Mouse (Mus musculus): ENCODE data around the gene Smim5.

Smim5 gene

DNA sequence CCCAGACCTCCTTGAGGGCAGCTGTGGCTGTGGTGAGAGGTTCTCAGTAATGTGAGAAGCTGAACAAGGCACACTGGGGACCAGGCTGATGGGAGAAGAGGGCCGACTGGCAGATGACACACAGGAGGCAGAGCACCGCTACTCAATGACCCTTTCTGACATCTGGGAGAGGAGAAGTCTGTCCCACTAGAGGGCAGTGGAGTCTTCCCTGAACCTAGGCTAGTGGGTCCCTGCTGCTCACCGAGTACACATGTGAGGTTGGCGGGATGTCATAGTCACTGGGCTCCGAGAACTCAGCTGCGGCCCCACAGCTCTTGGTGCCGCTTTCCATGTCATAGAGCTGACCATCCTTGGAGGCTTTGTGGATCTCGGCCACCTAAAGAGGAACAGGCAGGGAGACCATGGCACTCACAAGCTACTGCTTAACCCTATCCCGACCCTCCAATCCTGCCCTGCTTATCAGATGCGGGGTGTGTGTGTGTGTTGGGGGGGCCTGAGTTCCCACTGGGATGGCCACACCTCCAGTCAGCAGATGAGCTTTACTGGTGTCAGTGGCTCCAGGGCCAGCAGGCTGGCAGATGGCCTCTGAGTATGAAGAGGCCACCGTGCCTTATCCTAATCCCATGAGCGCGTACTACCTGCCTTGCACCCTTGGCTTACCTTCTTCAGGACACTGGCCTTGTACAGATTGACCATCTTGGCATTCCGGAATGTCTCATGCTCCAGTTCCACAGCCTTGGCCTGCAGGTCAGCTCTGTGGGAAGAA is 4.8 kb upstream of the Smim5 start:
- DNase-seq (ENCODE audit: inconsistent age in 2 of 2, low spot score in 1 of 2), result no peak

DNA sequence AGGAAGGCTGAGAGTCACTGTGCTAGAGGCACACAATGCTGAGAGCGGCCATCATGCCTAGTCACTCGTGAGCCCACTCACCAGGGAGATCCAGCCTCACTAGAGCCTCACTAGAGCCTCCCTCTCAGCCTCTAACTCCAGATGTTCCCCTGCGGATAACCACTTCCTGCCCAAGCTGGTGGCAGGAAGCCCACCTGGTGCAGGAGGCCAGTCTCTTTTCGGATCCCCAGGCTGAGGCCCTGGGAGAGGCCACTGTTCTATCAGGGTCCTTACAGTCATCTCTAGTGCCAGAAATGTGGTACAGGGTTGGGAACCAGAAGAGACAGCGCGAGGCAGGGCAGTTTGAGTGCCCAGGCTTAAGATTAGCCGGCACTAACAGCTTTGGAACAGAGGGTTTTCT is 1.3 kb upstream of the Smim5 start:
- DNase-seq (ENCODE audit: inconsistent age in 2 of 2, low spot score in 1 of 2), result no peak

DNA sequence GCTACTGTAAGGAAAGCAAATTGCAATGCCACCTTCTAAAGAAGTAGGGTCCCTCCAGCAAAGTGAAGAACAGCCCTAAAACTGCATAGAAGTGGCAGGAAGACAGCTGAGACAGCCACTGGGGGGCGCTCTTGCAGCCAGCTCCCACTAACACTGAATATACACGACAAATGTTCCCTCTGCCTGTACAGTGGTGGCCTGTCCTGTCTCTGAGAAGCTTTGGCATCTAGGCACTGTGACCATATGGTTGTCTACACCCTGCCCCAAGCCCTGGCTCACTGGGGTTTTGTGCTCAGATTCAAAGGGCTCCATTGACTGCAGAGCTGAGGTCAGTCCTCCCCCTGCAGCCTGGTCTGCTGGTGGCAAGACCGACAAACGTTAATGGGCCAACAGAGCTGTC is 880 bp upstream of the Smim5 start:
- peak in 1 of 2 experiments; percentile 64 for DNase-seq (ENCODE audit: inconsistent age in 2 of 2, low spot score in 1 of 2)

- no peak for DNase-seq (ENCODE audit: inconsistent age in 2 of 2, low spot score in 1 of 2)
Measured at GRCm38 (mm10) chr11:115900561-115901337, 983 bp downstream of the Smim5 start.

GRCm38 (mm10) chr11:115901338-115902161 is 1.8 kb downstream of the Smim5 start:
- no peak for DNase-seq (ENCODE audit: inconsistent age in 2 of 2, low spot score in 1 of 2)

DNA sequence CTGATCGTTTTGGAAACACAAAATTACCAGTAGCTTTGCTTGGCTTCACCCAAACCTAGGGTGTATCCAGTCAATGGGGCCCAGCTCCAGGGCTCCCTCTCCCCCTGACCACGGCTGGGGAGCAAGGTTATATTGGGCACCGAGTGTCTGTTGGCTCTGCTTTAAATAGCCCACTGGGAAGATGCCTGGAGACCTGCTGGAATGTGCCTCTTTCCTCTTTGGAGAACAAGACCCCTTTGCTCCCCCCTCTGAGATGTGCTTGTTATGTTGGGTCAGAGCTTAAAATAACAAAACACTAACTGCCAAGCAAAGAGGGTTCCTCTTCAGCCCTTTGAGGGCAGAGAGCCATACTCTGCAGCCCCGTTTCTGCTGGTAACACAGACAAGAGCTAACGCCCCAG is 2.4 kb downstream of the Smim5 start:
- no peak for DNase-seq (ENCODE audit: inconsistent age in 2 of 2, low spot score in 1 of 2)

DNA sequence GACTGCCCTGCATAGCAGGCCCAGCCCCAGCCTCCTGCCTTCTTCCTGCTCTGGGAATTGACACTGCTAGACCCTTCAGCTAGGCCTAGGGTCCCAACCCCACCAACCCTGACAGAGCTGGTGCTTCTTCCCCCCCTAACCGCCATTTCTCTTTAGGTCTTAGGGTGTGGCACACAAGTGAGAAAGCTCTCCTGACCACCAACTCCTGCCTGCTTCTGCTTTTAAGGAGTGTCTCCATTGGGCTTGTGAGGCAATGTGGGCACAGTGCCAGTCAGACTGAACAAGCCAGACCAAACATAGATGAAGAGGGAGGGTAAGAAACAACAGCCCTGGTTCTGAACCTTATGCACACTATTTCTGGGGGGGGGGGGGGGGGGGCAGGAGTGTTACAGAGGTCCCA is 3.1 kb downstream of the Smim5 start:
- no peak for DNase-seq (ENCODE audit: inconsistent age in 2 of 2, low spot score in 1 of 2)

GRCm38 (mm10) chr11:115903384-115904230 is 3.8 kb downstream of the Smim5 start:
- peak in 1 of 2 experiments; percentile 54 for DNase-seq (ENCODE audit: inconsistent age in 2 of 2, low spot score in 1 of 2)

DNA sequence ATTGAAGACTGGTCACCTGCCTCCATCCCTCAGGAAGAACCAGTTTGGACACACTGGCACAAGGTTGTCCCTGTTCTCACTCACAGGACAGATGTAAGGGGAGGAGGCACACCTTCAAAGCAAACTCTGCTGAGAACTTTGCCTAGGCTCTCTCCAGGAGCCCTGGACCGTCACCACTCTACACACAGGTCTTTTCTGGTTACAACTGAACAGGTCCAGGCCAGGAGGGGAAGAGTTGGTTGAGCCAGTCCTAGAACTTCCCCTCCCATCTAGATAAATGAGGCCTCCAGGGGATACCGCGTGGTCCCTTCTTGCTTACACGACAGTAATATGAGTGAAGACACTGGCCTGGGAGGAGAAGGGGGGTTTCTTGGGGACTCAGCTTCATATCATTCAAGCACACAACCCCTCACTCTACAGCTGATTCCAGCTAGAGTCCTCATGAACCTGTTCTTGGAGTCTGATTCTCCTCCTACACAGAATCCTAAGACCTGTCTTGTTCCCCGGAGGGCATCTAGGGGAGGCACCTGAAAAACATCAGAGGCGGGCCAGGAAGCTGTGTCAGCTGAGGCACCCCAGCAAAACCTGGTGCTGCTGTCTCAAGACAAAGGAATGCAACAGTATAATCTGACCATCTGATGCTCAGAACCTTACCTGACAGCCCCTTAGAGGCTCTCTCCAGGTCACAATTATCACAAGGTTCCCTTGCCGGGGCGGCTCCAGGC is 4.6 kb downstream of the Smim5 start:
- DNase-seq (ENCODE audit: inconsistent age in 2 of 2, low spot score in 1 of 2), result no peak

DNA sequence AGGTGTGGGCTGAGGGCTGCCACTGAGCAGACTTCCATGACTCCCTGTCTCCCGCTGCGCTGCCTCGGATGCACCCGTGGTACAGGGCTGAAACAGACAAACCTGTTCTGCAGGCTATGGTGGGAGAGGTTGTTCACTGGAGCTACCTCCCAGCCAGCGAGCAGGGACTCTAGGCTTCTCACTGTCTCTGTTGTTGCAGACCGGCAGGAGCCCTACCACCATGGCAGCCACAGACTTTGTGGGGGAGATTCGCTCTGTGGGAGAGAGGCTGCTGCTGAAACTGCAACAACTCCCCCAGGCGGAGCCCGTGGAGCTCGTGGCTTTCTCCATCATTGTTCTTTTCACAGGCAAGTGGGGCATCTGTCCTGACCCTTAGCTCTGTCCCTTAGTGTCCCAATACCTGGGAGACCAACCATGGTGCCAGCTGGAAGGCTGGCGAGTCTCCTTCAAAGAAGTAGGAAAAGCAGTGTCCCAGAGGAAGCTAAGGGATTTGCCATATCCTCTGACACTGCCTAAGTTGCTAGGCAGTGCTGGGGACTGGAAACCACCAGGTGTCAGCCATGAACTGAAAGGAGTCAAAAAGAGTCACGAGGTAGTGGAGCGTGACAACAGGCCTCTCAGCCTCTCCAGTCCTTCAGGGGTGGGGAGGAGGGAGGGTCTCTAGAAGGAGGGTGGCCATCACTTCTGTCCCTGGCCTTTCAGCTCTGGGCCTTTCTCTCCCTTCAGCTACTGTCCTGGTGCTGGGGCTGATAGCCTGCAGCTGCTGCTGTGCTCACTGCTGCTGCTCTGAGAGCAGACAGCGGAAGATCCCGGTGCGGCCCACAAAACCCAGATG is 5.4 kb downstream of the Smim5 start:
- no peak for DNase-seq (ENCODE audit: inconsistent age in 2 of 2, low spot score in 1 of 2)

GRCm38 (mm10) chr11:115906116-115906515 is 6.3 kb downstream of the Smim5 start:
- peak; percentile 58 to 81 for DNase-seq (ENCODE audit: inconsistent age in 2 of 2, low spot score in 1 of 2)

DNA sequence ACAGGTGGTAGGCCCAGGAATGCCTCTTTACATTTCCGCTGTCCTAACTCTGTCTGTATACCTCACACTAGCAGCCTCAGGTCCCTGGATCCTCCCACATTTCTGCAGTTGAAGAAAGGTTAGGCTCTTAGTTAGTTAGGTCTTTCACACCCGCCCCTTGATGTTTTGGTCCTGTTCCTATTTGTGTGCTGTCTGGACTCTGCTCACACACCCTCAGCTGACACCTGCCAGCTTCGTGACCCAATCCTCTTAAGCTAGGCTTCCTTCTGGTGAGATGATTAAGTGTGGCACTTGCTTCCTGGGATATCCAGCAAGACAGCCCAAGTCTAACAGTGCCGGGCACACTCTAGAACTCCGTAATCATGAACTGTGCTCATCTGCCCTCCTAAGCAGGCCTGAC is 6.8 kb downstream of the Smim5 start:
- DNase-seq (ENCODE audit: inconsistent age in 2 of 2, low spot score in 1 of 2), result no peak

GRCm38 (mm10) chr11:115911134-115911561 is 11.4 kb downstream of the Smim5 start:
- DNase-seq (ENCODE audit: inconsistent age in 2 of 2, low spot score in 1 of 2), result no peak

DNA sequence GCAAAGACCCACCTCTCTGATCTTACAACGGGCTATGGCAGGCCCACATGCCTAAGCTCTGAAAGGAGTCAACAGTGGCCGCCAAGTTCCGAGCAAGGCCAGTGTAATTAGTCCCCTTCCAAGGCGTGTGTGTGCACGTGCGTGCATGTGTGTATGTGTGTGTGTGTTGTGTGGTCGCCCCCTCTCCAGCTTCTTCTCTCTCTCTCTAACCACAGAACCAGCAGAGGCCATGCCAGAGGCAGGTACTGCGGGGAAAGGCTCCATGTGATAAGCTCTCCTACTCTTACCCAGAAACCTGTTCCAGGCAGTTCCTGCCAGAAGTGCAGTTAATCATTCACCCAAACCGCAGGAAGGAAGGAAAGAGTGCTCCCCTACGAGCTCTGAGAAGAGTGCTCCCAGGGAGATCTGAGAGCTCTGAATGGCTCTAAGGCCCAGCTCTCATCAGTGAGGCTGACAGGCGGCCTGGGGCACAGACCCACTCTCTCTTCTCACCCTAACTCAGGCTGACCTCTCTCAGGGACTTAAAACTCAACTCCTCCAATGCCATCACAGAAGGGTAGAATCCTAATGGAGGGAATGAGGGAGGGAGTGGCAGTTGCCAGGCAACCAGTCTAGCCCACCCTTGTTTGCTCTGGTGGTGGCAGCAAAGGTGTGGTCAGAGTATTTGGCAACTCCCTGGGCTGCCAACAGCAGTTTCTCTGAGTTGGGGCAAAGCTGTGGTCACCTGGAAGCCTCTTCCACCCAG is 12.0 kb downstream of the Smim5 start, which contains the start of gene Smim6:
Gene Smim6 (plus strand): TSS at position 386 of the 745 bp plus-strand sequence.
- DNase-seq (ENCODE audit: inconsistent age in 2 of 2, low spot score in 1 of 2), result no peak

GRCm38 (mm10) chr11:115916579-115916978 is 16.8 kb downstream of the Smim5 start:
- DNase-seq (ENCODE audit: inconsistent age in 2 of 2, low spot score in 1 of 2), result no peak

- DNase-seq (ENCODE audit: inconsistent age in 2 of 2, low spot score in 1 of 2), result no peak
Measured at GRCm38 (mm10) chr11:115918637-115919036, 18.9 kb downstream of the Smim5 start.

DNA sequence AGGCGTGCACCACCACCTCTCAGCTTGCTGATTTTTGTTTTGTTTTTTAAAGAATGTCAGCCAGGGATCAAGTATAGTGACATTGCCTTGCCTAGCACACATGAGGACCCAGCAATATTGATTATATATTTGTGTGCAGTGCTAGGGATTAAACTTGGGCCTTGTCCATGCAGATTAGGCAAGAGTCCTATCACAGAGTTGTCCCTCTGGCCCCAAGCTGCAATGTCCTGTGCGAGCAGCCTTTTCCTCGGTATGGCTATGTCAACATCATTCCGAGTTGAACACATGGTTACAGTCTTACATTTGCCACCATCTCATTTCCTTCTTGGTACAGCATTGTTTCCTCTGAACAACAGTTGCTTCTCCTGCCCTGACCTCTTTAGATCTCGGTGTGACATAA is 19.3 kb downstream of the Smim5 start:
- no peak for DNase-seq (ENCODE audit: inconsistent age in 2 of 2, low spot score in 1 of 2)

DNA sequence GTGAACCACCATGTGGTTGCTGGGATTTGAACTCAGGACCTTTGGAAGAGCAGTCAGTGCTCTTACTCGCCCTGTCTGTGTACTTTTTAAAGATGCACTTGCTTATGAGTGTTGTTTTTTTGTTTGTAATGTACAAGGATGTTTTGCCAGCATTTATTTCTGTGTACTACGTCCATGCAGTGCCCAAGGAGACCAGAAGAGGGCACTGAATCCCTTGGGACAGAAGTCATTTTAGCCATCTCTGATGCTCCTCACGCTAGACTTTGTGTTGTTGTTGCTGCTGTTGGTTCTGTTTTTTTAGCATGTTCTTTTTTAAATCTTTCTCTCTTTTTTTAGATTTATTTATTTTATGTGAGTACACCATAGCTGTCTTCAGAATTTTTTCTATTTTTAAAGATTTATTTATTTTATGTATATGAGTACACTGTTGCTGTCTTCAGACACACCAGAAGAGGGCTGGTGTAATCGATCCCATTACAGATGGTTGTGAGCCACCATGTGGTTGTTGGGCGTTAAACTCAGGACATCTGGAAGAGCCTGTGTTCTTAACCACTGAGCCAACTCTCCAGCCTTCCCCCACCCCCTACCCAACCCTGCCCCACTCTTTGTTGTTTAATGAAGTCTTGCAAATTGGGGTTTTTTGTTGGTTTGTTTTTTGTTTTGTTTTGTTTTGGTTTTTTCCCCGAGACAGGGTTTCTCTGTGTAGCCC is 20.5 kb downstream of the Smim5 start:
- DNase-seq (ENCODE audit: inconsistent age in 2 of 2, low spot score in 1 of 2), result peak; percentile 42 to 82
